Comparison of ENCODE assay signal across 8 mouse cellular contexts in genomic region chr11:23008824-23009200, GRCm38 (mm10). TPM values are rescaled to one million over a fixed set of nuclear protein-coding genes. Genes with fewer than 3 reads are reported as not detected.
DNase-seq lines count a peak whose midpoint lies in the region; ATAC-seq and TF ChIP-seq lines count a peak whose summit lies in the region.

No protein-coding gene starts in this region.

- 17% methylated on average over 4 of the region's 4 CpGs for WGBS in lung, postnatal 0 days
- 47% methylated on average over 4 of the region's 4 CpGs for WGBS in forebrain, embryonic 11.5 days
- WGBS in limb, embryonic 11.5 days: 40% methylated on average over 4 of the region's 4 CpGs
- WGBS in neural tube, embryonic 15.5 days: 25% methylated on average over 4 of the region's 4 CpGs

- no peak overlapping the region for H3K27ac ChIP-seq in lung, postnatal 0 days (ENCODE audit: low read length)
- no peak overlapping the region for H3K27ac ChIP-seq in forebrain, embryonic 11.5 days (ENCODE audit: low read depth, low read length)
- no peak overlapping the region for H3K27ac ChIP-seq in limb, embryonic 11.5 days (replicated peaks; ENCODE audit: low read depth, low read length)
- H3K27ac ChIP-seq in neural tube, embryonic 15.5 days (replicated peaks): no peak overlapping the region

- no peak for ATAC-seq in lung, postnatal 0 days
- ATAC-seq in forebrain, embryonic 11.5 days (replicated peaks; ENCODE audit: low FRiP score): no peak
- ATAC-seq in limb, embryonic 11.5 days (ENCODE audit: insufficient number of reproducible peaks, low FRiP score, low TSS enrichment, low read depth): no peak
- ATAC-seq in neural tube, embryonic 15.5 days (ENCODE audit: low FRiP score): no peak

- no peaks in the 10 kb centered on the region for H3K27me3 ChIP-seq in lung, postnatal 0 days (replicated peaks; ENCODE audit: insufficient read depth, low read length)
- H3K27me3 ChIP-seq in forebrain, embryonic 11.5 days (ENCODE audit: control insufficient read depth, insufficient read depth, low read length): no peaks in the 10 kb centered on the region
- H3K27me3 ChIP-seq in limb, embryonic 11.5 days (ENCODE audit: control insufficient read depth, insufficient read depth, low read length): no peaks in the 10 kb centered on the region
- no peaks in the 10 kb centered on the region for H3K27me3 ChIP-seq in neural tube, embryonic 15.5 days (replicated peaks)

- no peaks in the 10 kb centered on the region for H3K9me3 ChIP-seq in lung, postnatal 0 days (ENCODE audit: low read length)
- H3K9me3 ChIP-seq in forebrain, embryonic 11.5 days (ENCODE audit: control insufficient read depth, low read length): no peaks in the 10 kb centered on the region
- no peaks in the 10 kb centered on the region for H3K9me3 ChIP-seq in limb, embryonic 11.5 days (ENCODE audit: control insufficient read depth, low read length)
- no peaks in the 10 kb centered on the region for H3K9me3 ChIP-seq in neural tube, embryonic 15.5 days (replicated peaks)

- H3K9ac ChIP-seq in lung, postnatal 0 days (replicated peaks; ENCODE audit: low read depth): no peak overlapping the region; the same call in 1 of the 2 replicates
- peak overlapping the region; percentile 70 for H3K9ac ChIP-seq in forebrain, embryonic 11.5 days (ENCODE audit: low read length)
- no peak overlapping the region for H3K9ac ChIP-seq in limb, embryonic 11.5 days (ENCODE audit: low read length)
- no peak overlapping the region for H3K9ac ChIP-seq in neural tube, embryonic 15.5 days (replicated peaks)

- DNase-seq in lung, postnatal 0 days (ENCODE audit: low spot score): no peak
- no peak for DNase-seq in lung, postnatal 14 days
- no peak for DNase-seq in forebrain, embryonic 11.5 days (ENCODE audit: low spot score)
- DNase-seq in limb, embryonic 11.5 days (ENCODE audit: low spot score): no peak
- DNase-seq in right cerebral cortex, adult 2 months (ENCODE audit: low spot score in 2 of 2): no peak
- DNase-seq in cerebellum, adult 8-10 months: no peak
- DNase-seq in layer of hippocampus, adult 11-12 months (ENCODE audit: low spot score): no peak

- H3K36me3 ChIP-seq in lung, postnatal 0 days (ENCODE audit: insufficient read depth, low read length): peaks cover 5% of the 10 kb centered on the region; the same call in 1 of the 2 replicates
- H3K36me3 ChIP-seq in forebrain, embryonic 11.5 days (ENCODE audit: control insufficient read depth, insufficient read depth, low read length): peaks cover 4% of the 10 kb centered on the region; the same call in 1 of the 2 replicates
- H3K36me3 ChIP-seq in limb, embryonic 11.5 days (ENCODE audit: control insufficient read depth, insufficient read depth, low read length): 0 out of 2 replicates have a peak, but pooled peaks cover 2% of the 10 kb centered on the region
- H3K36me3 ChIP-seq in neural tube, embryonic 15.5 days: peaks cover 12% of the 10 kb centered on the region

- no peak for TF ChIP-seq CTCF in lung, postnatal 0 days (IDR thresholded peaks at IDR 0.05)

- no peaks in the 10 kb centered on the region for H3K4me1 ChIP-seq in lung, postnatal 0 days (ENCODE audit: insufficient read depth, low read depth, low read length)
- 0 out of 2 replicates have a peak, but pooled peaks cover 3% of the 10 kb centered on the region for H3K4me1 ChIP-seq in forebrain, embryonic 11.5 days (replicated peaks; ENCODE audit: control insufficient read depth, insufficient read depth, low read length)
- no peaks in the 10 kb centered on the region for H3K4me1 ChIP-seq in limb, embryonic 11.5 days (ENCODE audit: control insufficient read depth, insufficient read depth, low read length)
- H3K4me1 ChIP-seq in neural tube, embryonic 15.5 days: peaks cover 7% of the 10 kb centered on the region

- peak overlapping the region; percentile 60 for H3K4me3 ChIP-seq in lung, postnatal 0 days (ENCODE audit: low read depth, low read length)
- H3K4me3 ChIP-seq in forebrain, embryonic 11.5 days (ENCODE audit: low read depth, low read length): peak overlapping the region; percentile 50
- peak overlapping the region; percentile 54 for H3K4me3 ChIP-seq in limb, embryonic 11.5 days (ENCODE audit: low read depth, low read length)
- H3K4me3 ChIP-seq in neural tube, embryonic 15.5 days (replicated peaks): peak overlapping the region; percentile 62

- no peak for TF ChIP-seq EP300 in lung, postnatal 0 days (IDR thresholded peaks at IDR 0.05)

- peak overlapping the region; percentile 87 for H3K4me2 ChIP-seq in lung, postnatal 0 days (replicated peaks; ENCODE audit: low read depth, low read length)
- H3K4me2 ChIP-seq in forebrain, embryonic 11.5 days (ENCODE audit: low read depth, low read length, severe bottlenecking): peak overlapping the region; percentile 48
- H3K4me2 ChIP-seq in limb, embryonic 11.5 days (ENCODE audit: low read depth, severe bottlenecking): peak overlapping the region; percentile 82
- H3K4me2 ChIP-seq in neural tube, embryonic 15.5 days: peak overlapping the region; percentile 70

RNA-seq across cellular contexts. Expression of gene Fam161a, which starts 1.5 kb away (rescaled TPM):
- polyA plus RNA-seq in lung, postnatal 0 days (2015; fragmentation: Nextera tagmentation; extraction: Ambion mirVana): 21.2 and 27.9 TPM in 2 replicates
- 3.4 TPM in 2 replicates for polyA plus RNA-seq in forebrain, embryonic 11.5 days (2014; fragmentation: Nextera tagmentation; extraction: Ambion mirVana)
- polyA plus RNA-seq in limb, embryonic 11.5 days (2014; fragmentation: Nextera tagmentation; extraction: Ambion mirVana): 1.6 and 2.5 TPM in 2 replicates
- 3.2 and 5.3 TPM in 2 replicates for polyA plus RNA-seq in neural tube, embryonic 15.5 days (2015; fragmentation: Nextera tagmentation; extraction: Ambion mirVana)

RNA-seq across cellular contexts. Expression of gene Cct4, which starts 18.5 kb away (rescaled TPM):
- 140 and 149 TPM in 2 replicates for polyA plus RNA-seq in lung, postnatal 0 days (2015; fragmentation: Nextera tagmentation; extraction: Ambion mirVana)
- 411 and 432 TPM in 2 replicates for polyA plus RNA-seq in forebrain, embryonic 11.5 days (2014; fragmentation: Nextera tagmentation; extraction: Ambion mirVana)
- polyA plus RNA-seq in limb, embryonic 11.5 days (2014; fragmentation: Nextera tagmentation; extraction: Ambion mirVana): 409 and 417 TPM in 2 replicates
- 261 and 275 TPM in 2 replicates for polyA plus RNA-seq in neural tube, embryonic 15.5 days (2015; fragmentation: Nextera tagmentation; extraction: Ambion mirVana)

RNA-seq across cellular contexts. Expression of gene Commd1, which starts 26.6 kb away (rescaled TPM):
- 217 and 233 TPM in 2 replicates for polyA plus RNA-seq in lung, postnatal 0 days (2015; fragmentation: Nextera tagmentation; extraction: Ambion mirVana)
- 375 and 399 TPM in 2 replicates for polyA plus RNA-seq in forebrain, embryonic 11.5 days (2014; fragmentation: Nextera tagmentation; extraction: Ambion mirVana)
- polyA plus RNA-seq in limb, embryonic 11.5 days (2014; fragmentation: Nextera tagmentation; extraction: Ambion mirVana): 405 and 417 TPM in 2 replicates
- polyA plus RNA-seq in neural tube, embryonic 15.5 days (2015; fragmentation: Nextera tagmentation; extraction: Ambion mirVana): 243 and 255 TPM in 2 replicates

RNA-seq across cellular contexts. Expression of gene Gm28048, which starts 26.9 kb away (rescaled TPM):
- polyA plus RNA-seq in lung, postnatal 0 days (2015; fragmentation: Nextera tagmentation; extraction: Ambion mirVana): 26.1 and 26.6 TPM in 2 replicates
- 5.8 and 6.4 TPM in 2 replicates for polyA plus RNA-seq in forebrain, embryonic 11.5 days (2014; fragmentation: Nextera tagmentation; extraction: Ambion mirVana)
- polyA plus RNA-seq in limb, embryonic 11.5 days (2014; fragmentation: Nextera tagmentation; extraction: Ambion mirVana): 5.2 and 6.9 TPM in 2 replicates
- polyA plus RNA-seq in neural tube, embryonic 15.5 days (2015; fragmentation: Nextera tagmentation; extraction: Ambion mirVana): 4.3 and 8.4 TPM in 2 replicates

RNA-seq across cellular contexts. Expression of gene Zrsr1, which starts 37.0 kb away (rescaled TPM):
- polyA plus RNA-seq in lung, postnatal 0 days (2015; fragmentation: Nextera tagmentation; extraction: Ambion mirVana): 3.8 and 4.5 TPM in 2 replicates
- polyA plus RNA-seq in forebrain, embryonic 11.5 days (2014; fragmentation: Nextera tagmentation; extraction: Ambion mirVana): 3.7 and 4.7 TPM in 2 replicates
- 2.7 and 4.0 TPM in 2 replicates for polyA plus RNA-seq in limb, embryonic 11.5 days (2014; fragmentation: Nextera tagmentation; extraction: Ambion mirVana)
- polyA plus RNA-seq in neural tube, embryonic 15.5 days (2015; fragmentation: Nextera tagmentation; extraction: Ambion mirVana): 9.5 and 9.7 TPM in 2 replicates
